Mouse (Mus musculus) bone marrow, adult 2 months (tissue): ENCODE data around the gene Gm28308.

Experiments
- CTCF ChIP-seq: fragments of 200-500 bp; IDR thresholded peaks from 2 replicates; pipeline ENCODE4 v1.5.1; 2011; ENCODE audit warnings: low read length, control low read depth; ENCODE audit not compliant: control insufficient read depth, insufficient read depth
- POLR2A ChIP-seq: fragments of 200-500 bp; IDR thresholded peaks from 2 replicates; pipeline ENCODE4 v1.6.1; 2011; ENCODE audit warnings: low read depth, mild to moderate bottlenecking, control low read depth, low read length, borderline replicate concordance; ENCODE audit not compliant: control insufficient read depth

DNA sequence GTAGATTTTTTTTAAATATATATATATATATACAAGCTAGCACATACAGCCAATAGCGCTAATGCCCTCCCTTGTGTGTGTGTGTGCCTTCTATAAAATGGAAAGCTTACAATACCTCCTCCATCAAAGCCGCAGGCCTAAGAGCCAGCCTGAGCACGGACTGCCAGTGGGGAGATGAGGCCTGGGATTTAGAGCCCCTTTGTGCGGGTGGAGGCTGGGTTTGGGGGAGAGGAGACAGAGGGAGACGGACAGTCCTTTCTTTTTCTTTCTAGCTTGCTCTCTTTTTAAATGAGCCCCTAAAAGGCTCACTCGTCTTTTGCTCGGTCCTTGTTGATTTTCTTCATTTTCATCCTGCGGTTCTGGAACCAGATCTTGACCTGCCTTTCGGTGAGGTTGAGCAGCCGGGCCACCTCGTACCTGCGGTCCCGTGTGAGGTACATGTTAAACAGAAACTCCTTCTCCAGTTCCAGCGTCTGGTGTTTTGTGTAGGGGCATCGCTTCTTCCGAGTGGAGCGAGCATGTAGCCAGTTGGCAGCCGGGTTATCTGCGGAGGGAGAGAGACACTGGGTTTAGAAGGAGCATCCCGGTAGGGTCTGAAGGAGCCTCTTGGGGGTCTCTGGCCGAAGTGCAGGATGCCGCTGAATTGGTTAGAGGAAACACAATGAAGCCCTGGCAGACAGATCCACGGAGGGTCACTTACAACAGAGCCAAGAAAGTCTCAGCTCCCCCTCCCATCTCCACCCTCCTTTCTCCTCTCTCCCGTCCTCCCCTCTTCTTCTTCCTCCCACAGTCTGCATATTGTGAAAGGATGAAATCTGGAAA lies 11.0 kb upstream of the Gm28308 start:
- TF ChIP-seq POLR2A (no peak), CTCF (no peak)
